Comparison of ENCODE assay signal across 9 mouse cellular contexts in the genomic region with DNA sequence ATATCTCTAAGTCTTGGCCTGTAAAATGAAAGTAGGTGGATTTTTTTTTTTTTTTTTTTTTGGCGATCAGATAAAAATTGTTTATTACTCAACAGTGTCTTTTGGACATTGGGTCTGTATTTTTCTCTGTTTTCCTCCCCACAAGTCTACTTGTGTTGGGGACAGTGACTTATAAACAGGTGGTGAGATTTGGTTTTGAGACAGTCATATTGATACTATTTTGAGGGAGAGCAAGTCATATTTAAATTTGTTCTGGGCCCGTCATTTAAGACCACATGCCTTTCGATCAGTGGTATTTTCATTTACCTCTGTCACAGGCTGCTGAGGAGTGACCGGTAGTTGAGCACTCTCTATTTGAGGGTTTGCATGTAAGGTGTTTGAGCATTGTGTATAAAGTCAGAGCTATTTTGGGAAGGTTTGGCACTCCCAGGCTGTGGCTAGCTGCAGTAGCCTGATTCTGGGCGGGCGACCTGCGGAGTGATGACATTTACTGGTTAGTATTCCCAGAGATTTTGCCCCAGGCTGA. TPM values are rescaled to one million over a fixed set of nuclear protein-coding genes. Genes with fewer than 3 reads are reported as not detected.
A peak's percentile ranks its signal among the peaks of the same experiment; 100 is the strongest.
DNase-seq lines count a peak whose midpoint lies in the region; ATAC-seq lines count a peak whose summit lies in the region.
"Had no signal": no experiment of that assay in that cellular context is flagged by ENCODE, and none has a peak within 500 bp of the region (broad histone marks: within the 10 kb centered on the region; RNA-seq: fewer than 3 reads in every experiment).

No protein-coding gene starts in this region.

- no peak for ATAC-seq in kidney, embryonic 16.5 days (ENCODE audit: low FRiP score, low TSS enrichment)
- ATAC-seq in heart, embryonic 11.5 days (replicated peaks; ENCODE audit: insufficient number of reproducible peaks, low FRiP score, low TSS enrichment) = no peak
- ATAC-seq in liver, embryonic 11.5 days (replicated peaks; ENCODE audit: low FRiP score) = no peak

- H3K27ac ChIP-seq in kidney, embryonic 16.5 days (ENCODE audit: low read length) = peak overlapping the region; percentile 14; the same call in 1 of the 2 replicates
- peak overlapping the region; percentile 93 for H3K27ac ChIP-seq in heart, embryonic 11.5 days (ENCODE audit: low read depth, low read length)
- H3K27ac ChIP-seq in liver, embryonic 11.5 days (ENCODE audit: low read depth, low read length) = no peak overlapping the region
- H3K27ac ChIP-seq: macrophage had no signal

- no peaks in the 10 kb centered on the region for H3K9me3 ChIP-seq in kidney, embryonic 16.5 days (ENCODE audit: low read length)
- H3K9me3 ChIP-seq in heart, embryonic 11.5 days (replicated peaks; ENCODE audit: control insufficient read depth, low read length) = no peaks in the 10 kb centered on the region
- no peaks in the 10 kb centered on the region for H3K9me3 ChIP-seq in liver, embryonic 11.5 days (ENCODE audit: control insufficient read depth, low read length)

- peak overlapping the region; percentile 75 for H3K4me2 ChIP-seq in kidney, embryonic 16.5 days (replicated peaks; ENCODE audit: low read depth, low read length)
- peak overlapping the region; percentile 72 for H3K4me2 ChIP-seq in heart, embryonic 11.5 days
- H3K4me2 ChIP-seq in liver, embryonic 11.5 days = peak overlapping the region; percentile 97

- H3K9ac ChIP-seq in kidney, embryonic 16.5 days (replicated peaks; ENCODE audit: low read length) = peak overlapping the region; percentile 35; the same call in 1 of the 2 replicates
- H3K9ac ChIP-seq in heart, embryonic 11.5 days (ENCODE audit: low read depth, low read length) = peak overlapping the region; percentile 52; the same call in 1 of the 2 replicates
- H3K9ac ChIP-seq in liver, embryonic 11.5 days (ENCODE audit: low read depth, low read length) = no peak overlapping the region

- DNase-seq in kidney, postnatal 4 days = no peak
- DNase-seq in embryo, embryonic 10.5 days (ENCODE audit: low spot score) = peak; percentile 40
- DNase-seq in liver, embryonic 11.5 days (ENCODE audit: low spot score) = no peak
- DNase-seq in ovary, postnatal 14 days (ENCODE audit: low spot score) = no peak
- no peak for DNase-seq in thymus, postnatal 14 days
- no peak for DNase-seq in urinary bladder, postnatal 25 days (ENCODE audit: low spot score)

- no peaks in the 10 kb centered on the region for H3K36me3 ChIP-seq in kidney, embryonic 16.5 days (ENCODE audit: insufficient read depth, low read length)
- no peaks in the 10 kb centered on the region for H3K36me3 ChIP-seq in heart, embryonic 11.5 days (ENCODE audit: control insufficient read depth, insufficient read depth, low read length)
- H3K36me3 ChIP-seq in liver, embryonic 11.5 days (ENCODE audit: control insufficient read depth, insufficient read depth, low read length) = no peaks in the 10 kb centered on the region

- peak overlapping the region; percentile 9 for H3K4me3 ChIP-seq in kidney, embryonic 16.5 days (ENCODE audit: low read length)
- H3K4me3 ChIP-seq in heart, embryonic 11.5 days (ENCODE audit: low read depth, low read length) = peak overlapping the region; percentile 75
- 0 out of 2 replicates have a peak overlapping the region, but pooled peaks have one; percentile 1 for H3K4me3 ChIP-seq in liver, embryonic 11.5 days (ENCODE audit: low read depth, low read length)

- no peaks in the 10 kb centered on the region for H3K27me3 ChIP-seq in kidney, embryonic 16.5 days (ENCODE audit: insufficient read depth, low read length)
- H3K27me3 ChIP-seq in heart, embryonic 11.5 days (ENCODE audit: control insufficient read depth, insufficient read depth, low read length) = no peaks in the 10 kb centered on the region
- no peaks in the 10 kb centered on the region for H3K27me3 ChIP-seq in liver, embryonic 11.5 days (replicated peaks; ENCODE audit: control insufficient read depth, insufficient read depth, low read length)

- 24% methylated on average over 7 of the region's 7 CpGs for WGBS in kidney, embryonic 16.5 days
- WGBS in heart, embryonic 11.5 days (ENCODE audit: insufficient replicate concordance) = 12% methylated on average over 7 of the region's 7 CpGs
- WGBS in liver, embryonic 11.5 days = 22% methylated on average over 7 of the region's 7 CpGs

- peaks cover 22% of the 10 kb centered on the region for H3K4me1 ChIP-seq in kidney, embryonic 16.5 days (ENCODE audit: insufficient read depth, low read length)
- H3K4me1 ChIP-seq in heart, embryonic 11.5 days (ENCODE audit: control insufficient read depth, insufficient read depth, low read length) = peaks cover 22% of the 10 kb centered on the region
- H3K4me1 ChIP-seq in liver, embryonic 11.5 days (replicated peaks; ENCODE audit: control insufficient read depth, insufficient read depth, low read length) = peaks cover 19% of the 10 kb centered on the region

RNA-seq across cellular contexts. Expression of a gene that starts 1.5 kb away (rescaled TPM):
- 30.1 and 36.8 TPM in 2 replicates for polyA plus RNA-seq in kidney, embryonic 16.5 days (2015; fragmentation: Nextera tagmentation; extraction: Ambion mirVana)
- polyA plus RNA-seq in heart, embryonic 11.5 days (2014; fragmentation: Nextera tagmentation; extraction: Ambion mirVana) = 106 and 119 TPM in 2 replicates
- 15.2 and 15.4 TPM in 2 replicates for polyA plus RNA-seq in liver, embryonic 11.5 days (2014; fragmentation: Nextera tagmentation; extraction: Ambion mirVana)

RNA-seq across cellular contexts. Expression of a gene that starts 21.9 kb away (rescaled TPM):
- polyA plus RNA-seq in kidney, embryonic 16.5 days (2015; fragmentation: Nextera tagmentation; extraction: Ambion mirVana) = 0.10 and 0.32 TPM in 2 replicates
- not detected in 2 replicates for polyA plus RNA-seq in heart, embryonic 11.5 days (2014; fragmentation: Nextera tagmentation; extraction: Ambion mirVana)
- polyA plus RNA-seq in liver, embryonic 11.5 days (2014; fragmentation: Nextera tagmentation; extraction: Ambion mirVana) = not detected in 2 replicates
- polyA plus RNA-seq: macrophage had no signal

Comparison
In these comparisons a context has a peak if more than half of its experiments do, and no peak if none do; other contexts are left out.
1. H3K4me3 ChIP-seq: peak in every context shown above with its lines; median percentile 75 in heart, embryonic 11.5 days; 9 in kidney, embryonic 16.5 days; 1 in liver, embryonic 11.5 days.